Mouse (Mus musculus): ENCODE measurements around the gene Wdr25. TPM values are rescaled to one million over a fixed set of nuclear protein-coding genes. Genes with fewer than 3 reads are reported as not detected.

Gene Wdr25
- polyA plus RNA-seq, 1 experiment, result 13.7 TPM

- Histone ChIP-seq H3K27ac (ENCODE audit: control insufficient read depth, insufficient read depth, low read length) (no peak overlapping the region), H3K36me3 (ENCODE audit: control insufficient read depth, insufficient read depth, low read length) (no peaks in the 10 kb centered on the region), H3K4me3 (ENCODE audit: control insufficient read depth, insufficient read depth, low read length) (no peak overlapping the region), H3K27me3 (ENCODE audit: control insufficient read depth, insufficient read depth, low read length) (no peaks in the 10 kb centered on the region), H3K4me1 (replicated peaks; ENCODE audit: control insufficient read depth, insufficient read depth, low read length) (no peaks in the 10 kb centered on the region)
- 23% methylated on average over 8 of the region's 8 CpGs for WGBS
- TF ChIP-seq CTCF (IDR thresholded peaks at IDR 0.05; ENCODE audit: borderline replicate concordance, control insufficient read depth, extremely low read depth, insufficient read depth, low read length, poor library complexity) (peak; percentile 86), POLR2A (IDR thresholded peaks at IDR 0.05; ENCODE audit: control insufficient read depth, extremely low read depth, insufficient read depth, low read length, poor library complexity) (no peak)
- DNase-seq, result peak; percentile 52
Measured at GRCm38 (mm10) chr12:108902940-108903339, 9.5 kb downstream of the Wdr25 start.

DNA sequence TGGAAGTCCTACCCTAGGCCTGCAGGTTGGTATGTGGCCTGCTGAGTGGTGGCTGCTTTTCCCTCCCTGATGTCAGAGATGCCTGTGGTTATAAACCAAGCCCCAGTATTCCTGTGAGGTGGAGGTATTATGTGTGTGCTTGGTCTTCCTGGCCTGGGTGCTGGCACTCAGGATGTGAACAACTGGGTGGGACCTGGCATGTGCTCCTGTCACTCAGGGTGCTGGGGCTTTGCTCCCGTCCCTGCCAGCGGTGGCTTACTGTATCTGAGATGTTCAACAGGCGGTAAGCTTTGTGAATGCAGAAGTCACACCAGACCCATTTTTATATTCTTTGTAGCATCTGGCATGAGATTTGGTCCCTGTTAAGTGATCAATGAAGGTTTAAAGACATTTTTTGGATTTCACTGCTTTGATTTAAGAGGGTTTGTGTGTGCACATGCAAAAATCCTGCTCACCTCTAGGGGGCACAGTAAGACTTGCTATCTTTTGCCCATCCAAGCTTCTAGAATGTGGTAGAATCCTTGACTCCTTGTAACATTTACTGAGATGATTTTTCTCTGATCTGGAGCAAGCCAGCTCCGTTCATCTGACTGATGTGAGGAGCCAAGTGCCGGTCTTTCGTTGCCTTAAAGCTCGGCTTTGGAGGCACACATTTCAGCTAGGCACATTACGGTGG, 10.3 kb downstream of the Wdr25 start:
- Histone ChIP-seq H3K4me3 (ENCODE audit: control insufficient read depth, insufficient read depth, low read length) (no peak overlapping the region), H3K27me3 (ENCODE audit: control insufficient read depth, insufficient read depth, low read length) (no peaks in the 10 kb centered on the region), H3K4me1 (replicated peaks; ENCODE audit: control insufficient read depth, insufficient read depth, low read length) (no peaks in the 10 kb centered on the region), H3K27ac (ENCODE audit: control insufficient read depth, insufficient read depth, low read length) (no peak overlapping the region), H3K36me3 (ENCODE audit: control insufficient read depth, insufficient read depth, low read length) (no peaks in the 10 kb centered on the region)
- TF ChIP-seq CTCF (IDR thresholded peaks at IDR 0.05; ENCODE audit: borderline replicate concordance, control insufficient read depth, extremely low read depth, insufficient read depth, low read length, poor library complexity) (no peak), POLR2A (IDR thresholded peaks at IDR 0.05; ENCODE audit: control insufficient read depth, extremely low read depth, insufficient read depth, low read length, poor library complexity) (no peak)
- peak; percentile 32 for DNase-seq
- WGBS, result 90% methylated on average over 8 of the region's 8 CpGs

- Histone ChIP-seq H3K27me3 (ENCODE audit: control insufficient read depth, insufficient read depth, low read length) (no peaks in the 10 kb centered on the region), H3K36me3 (ENCODE audit: control insufficient read depth, insufficient read depth, low read length) (no peaks in the 10 kb centered on the region), H3K4me1 (replicated peaks; ENCODE audit: control insufficient read depth, insufficient read depth, low read length) (no peaks in the 10 kb centered on the region), H3K4me3 (ENCODE audit: control insufficient read depth, insufficient read depth, low read length) (no peak overlapping the region), H3K27ac (ENCODE audit: control insufficient read depth, insufficient read depth, low read length) (no peak overlapping the region)
- no peak for TF ChIP-seq CTCF (IDR thresholded peaks at IDR 0.05; ENCODE audit: borderline replicate concordance, control insufficient read depth, extremely low read depth, insufficient read depth, low read length, poor library complexity)
- TF ChIP-seq POLR2A (IDR thresholded peaks at IDR 0.05; ENCODE audit: control insufficient read depth, extremely low read depth, insufficient read depth, low read length, poor library complexity), result no peak
- WGBS, result 91% methylated on average over 8 of the region's 8 CpGs
- no peak for DNase-seq
Measured at GRCm38 (mm10) chr12:108904276-108904653, 10.8 kb downstream of the Wdr25 start.

GRCm38 (mm10) chr12:108905620-108906302, 12.3 kb downstream of the Wdr25 start:
- Histone ChIP-seq H3K4me1 (replicated peaks; ENCODE audit: control insufficient read depth, insufficient read depth, low read length) (no peaks in the 10 kb centered on the region), H3K4me3 (ENCODE audit: control insufficient read depth, insufficient read depth, low read length) (no peak overlapping the region), H3K36me3 (ENCODE audit: control insufficient read depth, insufficient read depth, low read length) (no peaks in the 10 kb centered on the region), H3K27ac (ENCODE audit: control insufficient read depth, insufficient read depth, low read length) (no peak overlapping the region), H3K27me3 (ENCODE audit: control insufficient read depth, insufficient read depth, low read length) (no peaks in the 10 kb centered on the region)
- no peak for TF ChIP-seq CTCF (IDR thresholded peaks at IDR 0.05; ENCODE audit: borderline replicate concordance, control insufficient read depth, extremely low read depth, insufficient read depth, low read length, poor library complexity)
- TF ChIP-seq POLR2A (IDR thresholded peaks at IDR 0.05; ENCODE audit: control insufficient read depth, extremely low read depth, insufficient read depth, low read length, poor library complexity), result no peak
- WGBS, result 96% methylated on average over 14 of the region's 14 CpGs
- no peak for DNase-seq

- Histone ChIP-seq H3K27me3 (ENCODE audit: control insufficient read depth, insufficient read depth, low read length) (no peaks in the 10 kb centered on the region), H3K4me3 (ENCODE audit: control insufficient read depth, insufficient read depth, low read length) (no peak overlapping the region), H3K27ac (ENCODE audit: control insufficient read depth, insufficient read depth, low read length) (no peak overlapping the region), H3K36me3 (ENCODE audit: control insufficient read depth, insufficient read depth, low read length) (no peaks in the 10 kb centered on the region), H3K4me1 (replicated peaks; ENCODE audit: control insufficient read depth, insufficient read depth, low read length) (no peaks in the 10 kb centered on the region)
- WGBS, result 97% methylated on average over 12 of the region's 12 CpGs
- no peak for DNase-seq
- TF ChIP-seq POLR2A (IDR thresholded peaks at IDR 0.05; ENCODE audit: control insufficient read depth, extremely low read depth, insufficient read depth, low read length, poor library complexity) (no peak), CTCF (IDR thresholded peaks at IDR 0.05; ENCODE audit: borderline replicate concordance, control insufficient read depth, extremely low read depth, insufficient read depth, low read length, poor library complexity) (no peak)
Measured at GRCm38 (mm10) chr12:108906398-108906797, 13.0 kb downstream of the Wdr25 start.

- H3K36me3 ChIP-seq (ENCODE audit: control insufficient read depth, insufficient read depth, low read length), result no peaks in the 10 kb centered on the region
- H3K4me1 ChIP-seq (replicated peaks; ENCODE audit: control insufficient read depth, insufficient read depth, low read length), result peaks cover 7% of the 10 kb centered on the region
- no peak overlapping the region for H3K4me3 ChIP-seq (ENCODE audit: control insufficient read depth, insufficient read depth, low read length)
- 98% methylated on average over 8 of the region's 8 CpGs for WGBS
- no peaks in the 10 kb centered on the region for H3K27me3 ChIP-seq (ENCODE audit: control insufficient read depth, insufficient read depth, low read length)
- TF ChIP-seq CTCF (IDR thresholded peaks at IDR 0.05; ENCODE audit: borderline replicate concordance, control insufficient read depth, extremely low read depth, insufficient read depth, low read length, poor library complexity), result no peak
- no peak for TF ChIP-seq POLR2A (IDR thresholded peaks at IDR 0.05; ENCODE audit: control insufficient read depth, extremely low read depth, insufficient read depth, low read length, poor library complexity)
- H3K27ac ChIP-seq (ENCODE audit: control insufficient read depth, insufficient read depth, low read length), result no peak overlapping the region
- DNase-seq, result no peak
Measured at GRCm38 (mm10) chr12:108909846-108910433, 16.5 kb downstream of the Wdr25 start.

Data from thymus, adult 2 months (tissue).